Mouse (Mus musculus) spleen, postnatal 10 days (tissue): Measurements from ENCODE around the gene Lemd2.

ENCODE experiments used
- DNase-seq, 2 experiments: peaks; one replicate each; pipeline ENCODE4 v3.0.0; 2021 to 2022; ENCODE audit warnings: low spot score in 2 of 2

Gene Lemd2

GRCm38 (mm10) chr17:27227258-27227657, 23.0 kb upstream of the Lemd2 start:
- DNase-seq = no peak

- DNase-seq = no peak
Measured at GRCm38 (mm10) chr17:27226701-27227100, 22.4 kb upstream of the Lemd2 start.

GRCm38 (mm10) chr17:27225801-27226200, 21.5 kb upstream of the Lemd2 start:
- no peak for DNase-seq

- no peak for DNase-seq
Measured at GRCm38 (mm10) chr17:27223821-27224220, 19.6 kb upstream of the Lemd2 start.

- no peak for DNase-seq
Measured at GRCm38 (mm10) chr17:27221562-27221961, 17.3 kb upstream of the Lemd2 start.

GRCm38 (mm10) chr17:27218916-27219315, 14.6 kb upstream of the Lemd2 start:
- DNase-seq = no peak

GRCm38 (mm10) chr17:27218364-27218763, 14.1 kb upstream of the Lemd2 start:
- no peak for DNase-seq

GRCm38 (mm10) chr17:27212768-27213525, 8.7 kb upstream of the Lemd2 start:
- DNase-seq = peak in 1 of 2 experiments; percentile 45

GRCm38 (mm10) chr17:27212006-27212405, 7.7 kb upstream of the Lemd2 start:
- no peak for DNase-seq

GRCm38 (mm10) chr17:27207113-27207707, 2.9 kb upstream of the Lemd2 start:
- DNase-seq = no peak

GRCm38 (mm10) chr17:27203358-27204074, 753 bp downstream of the Lemd2 start:
- DNase-seq = peak; percentile 62 to 70

GRCm38 (mm10) chr17:27202919-27203357, 1.3 kb downstream of the Lemd2 start:
- no peak for DNase-seq

GRCm38 (mm10) chr17:27201981-27202380, 2.3 kb downstream of the Lemd2 start:
- peak in 1 of 2 experiments; percentile 59 for DNase-seq

GRCm38 (mm10) chr17:27200801-27201200, 3.5 kb downstream of the Lemd2 start:
- DNase-seq = no peak

GRCm38 (mm10) chr17:27199864-27200263, 4.4 kb downstream of the Lemd2 start:
- DNase-seq = no peak

- no peak for DNase-seq
Measured at GRCm38 (mm10) chr17:27199205-27199604, 5.1 kb downstream of the Lemd2 start.

GRCm38 (mm10) chr17:27196206-27196605, 8.1 kb downstream of the Lemd2 start:
- DNase-seq = no peak

GRCm38 (mm10) chr17:27194258-27195185, 9.7 kb downstream of the Lemd2 start:
- DNase-seq = peak in 1 of 2 experiments; percentile 66

- DNase-seq = no peak
Measured at GRCm38 (mm10) chr17:27191804-27192203, 12.5 kb downstream of the Lemd2 start.

- DNase-seq = no peak
Measured at GRCm38 (mm10) chr17:27191189-27191588, 13.1 kb downstream of the Lemd2 start.

- peak; percentile 68 to 82 for DNase-seq
Measured at GRCm38 (mm10) chr17:27189640-27190216, 14.5 kb downstream of the Lemd2 start.
